Mouse (Mus musculus) embryonic facial prominence, embryonic 11.5 days (tissue): ENCODE measurements at regions not wholly inside any gene's neighbourhood (a gene's known extent, or its start where the extent isn't known, plus 50 kb on each side); places are given as distances from the start of the nearest gene placed in this dataset.
"Not testable (repeated sequence)": the region's sequence is repeated elsewhere in the genome, so short reads cannot be mapped to it uniquely, and the experiment has no call there.

Source experiments
- ATAC-seq: fragments of 200-750 bp; cut with Nextera tagmentation; replicated peaks from 2 replicates; pipeline ENCODE4 v1.8.0; 2017; ENCODE audit warnings: low read depth; ENCODE audit not compliant: insufficient number of reproducible peaks, low FRiP score, low TSS enrichment
- DNase-seq: peaks from one replicate; pipeline ENCODE4 v3.0.0-alpha.2; 2015; ENCODE audit warnings: low spot score
- H3K27ac ChIP-seq: fragments of 300-500 bp; sonication (generic); replicated peaks from 2 replicates; pipeline ENCODE4 v1.5.1; 2014; ENCODE audit warnings: mild to moderate bottlenecking, low read depth, low read length, control low read depth
- H3K27me3 ChIP-seq: fragments of 300-500 bp; sonication (generic); 2 replicates; pipeline ENCODE4 v1.6.1; 2014; ENCODE audit warnings: mild to moderate bottlenecking, low read length, moderate library complexity, mixed read lengths; ENCODE audit not compliant: control insufficient read depth, insufficient read depth
- H3K36me3 ChIP-seq: fragments of 300-500 bp; sonication (generic); replicated peaks from 2 replicates; pipeline ENCODE4 v1.6.1; 2014; ENCODE audit warnings: low read depth, mild to moderate bottlenecking, low read length, moderate library complexity, mixed read lengths; ENCODE audit not compliant: control insufficient read depth, insufficient read depth
- H3K4me1 ChIP-seq: fragments of 300-500 bp; sonication (generic); 2 replicates; pipeline ENCODE4 v1.6.1; 2014; ENCODE audit warnings: low read length, mixed read lengths; ENCODE audit not compliant: control insufficient read depth, insufficient read depth
- H3K4me2 ChIP-seq: fragments of 300-500 bp; sonication (generic); 2 replicates; pipeline ENCODE4 v1.6.1; 2014; ENCODE audit warnings: low read depth, mild to moderate bottlenecking, control low read depth, low read length, moderate library complexity
- H3K4me3 ChIP-seq: fragments of 300-500 bp; sonication (generic); 2 replicates; pipeline ENCODE4 v1.5.1; 2014; ENCODE audit warnings: low read depth, low read length, control low read depth
- H3K9ac ChIP-seq: fragments of 300-500 bp; sonication (generic); replicated peaks from 2 replicates; pipeline ENCODE4 v1.6.1; 2014; ENCODE audit warnings: mild to moderate bottlenecking, control low read depth, low read length
- H3K9me3 ChIP-seq: fragments of 300-500 bp; sonication (generic); replicated peaks from 2 replicates; pipeline ENCODE4 v1.6.1; 2016; ENCODE audit warnings: mild to moderate bottlenecking, low read length, inconsistent platforms, mixed read lengths; ENCODE audit not compliant: control insufficient read depth
- WGBS: fragments of 180-500 bp; shearing (Covaris S2); extraction: QIAGEN DNeasy Blood & Tissue Kit; methylation state at CpG from one replicate; pipeline ENCODE4 v1.1.7; 2014; 5-methylcytosine and 5-hydroxymethylcytosine counted together

DNA sequence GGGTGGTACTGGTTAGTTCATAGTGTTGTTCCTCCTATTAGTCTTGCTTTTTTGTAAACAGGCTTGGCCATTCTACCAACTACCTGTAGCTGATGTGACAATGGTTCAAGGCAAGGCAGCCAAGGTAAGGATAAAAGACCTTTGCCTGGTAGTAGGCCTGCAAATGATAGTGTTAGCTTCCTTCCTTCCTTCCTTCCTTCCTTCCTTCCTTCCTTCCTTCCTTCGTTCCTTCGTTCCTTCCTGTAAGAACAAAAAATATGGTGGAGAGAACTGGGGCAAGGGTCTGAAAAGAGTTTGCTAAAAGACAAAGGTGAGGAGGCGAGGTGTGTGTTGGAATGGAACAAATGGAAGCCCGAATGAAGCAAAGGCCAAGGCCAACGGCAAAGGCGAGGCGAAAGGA lies 84.8 kb upstream of the Ezh2 start:
- H3K9ac ChIP-seq, H3K4me2 ChIP-seq, ATAC-seq, H3K9me3 ChIP-seq, H3K4me3 ChIP-seq, DNase-seq, H3K27ac ChIP-seq, H3K36me3 ChIP-seq, H3K4me1 ChIP-seq, H3K27me3 ChIP-seq: not testable (repeated sequence)
- 50% methylated on average over 2 of the region's 7 CpGs for WGBS

DNA sequence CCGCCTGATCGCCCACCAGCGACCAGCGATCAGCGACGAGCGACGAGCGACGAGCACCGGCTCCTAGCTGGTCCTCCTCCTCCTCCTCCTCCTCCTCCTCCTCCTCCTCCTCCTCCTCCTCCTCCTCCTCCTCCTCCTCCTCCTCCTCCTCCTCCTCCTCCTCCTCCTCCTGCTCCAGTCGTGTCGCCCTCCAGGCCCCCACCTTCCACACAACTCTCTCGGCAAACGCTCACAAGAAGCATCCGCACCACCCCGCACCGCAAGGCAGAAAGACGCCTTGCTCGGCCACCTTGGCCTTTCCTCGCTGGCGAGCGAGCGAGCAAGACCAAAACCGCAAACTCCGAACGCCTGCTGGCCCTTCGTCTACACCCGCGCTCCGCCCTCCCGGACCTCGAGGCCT lies 77.6 kb upstream of the Ezh2 start:
- ATAC-seq, H3K36me3 ChIP-seq, H3K4me3 ChIP-seq, H3K27ac ChIP-seq, H3K4me1 ChIP-seq, H3K27me3 ChIP-seq, H3K9me3 ChIP-seq, DNase-seq, H3K9ac ChIP-seq: not testable (repeated sequence)
- H3K4me2 ChIP-seq, result peak overlapping the region; percentile 21; the same call in 1 of the 2 replicates
- WGBS, result 26% methylated on average over 4 of the region's 33 CpGs

DNA sequence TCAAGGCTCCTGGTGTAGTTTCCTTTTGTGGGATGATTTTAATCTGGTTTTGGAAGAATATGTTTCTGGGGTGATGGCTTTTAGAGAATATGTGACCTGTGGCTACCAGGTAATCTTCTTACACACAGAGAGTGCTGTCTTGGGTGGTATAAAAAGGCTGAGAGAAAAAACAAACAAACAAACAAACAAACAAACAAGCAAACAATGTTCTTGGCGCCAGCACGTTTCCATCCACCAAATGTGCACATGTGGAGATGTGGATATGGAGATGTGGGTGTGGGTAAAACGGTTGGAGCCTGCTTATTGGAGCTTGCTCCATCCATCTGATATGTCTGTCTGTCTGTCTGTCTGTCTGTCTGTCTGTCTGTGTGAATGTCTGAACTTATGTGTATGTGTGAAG lies 57.7 kb upstream of the Ezh2 start:
- not testable (repeated sequence) for H3K9ac ChIP-seq, H3K36me3 ChIP-seq, H3K4me2 ChIP-seq, H3K4me3 ChIP-seq, H3K27me3 ChIP-seq, H3K27ac ChIP-seq, H3K4me1 ChIP-seq, ATAC-seq, DNase-seq, H3K9me3 ChIP-seq
- WGBS, result 62% methylated on average over 2 of the region's 3 CpGs

DNA sequence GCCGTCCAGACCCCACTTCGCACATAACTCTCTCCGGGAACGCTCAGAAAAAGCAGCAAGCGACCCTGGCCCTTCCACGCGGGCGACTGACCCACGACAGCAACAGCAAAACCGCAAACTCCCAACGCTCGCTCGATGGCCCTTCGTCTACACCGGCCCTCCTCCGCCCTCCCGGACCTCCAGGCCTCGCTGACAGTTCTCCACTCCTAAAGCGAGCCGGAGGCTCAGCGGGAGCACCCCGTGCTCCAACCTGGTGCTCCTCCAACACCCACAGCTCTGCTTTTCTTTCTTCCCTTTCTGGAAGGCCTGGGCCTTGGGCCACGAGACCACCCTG lies 56.2 kb upstream of the Ezh2 start:
- WGBS, result 2% methylated on average over 22 of the region's 23 CpGs
- not testable (repeated sequence) for H3K36me3 ChIP-seq, H3K27ac ChIP-seq, H3K4me1 ChIP-seq, H3K9me3 ChIP-seq, DNase-seq, H3K27me3 ChIP-seq
- Histone ChIP-seq H3K4me2 (peak overlapping the region; percentile 70), H3K9ac (peak overlapping the region; percentile 53), H3K4me3 (peak overlapping the region; percentile 57)
- ATAC-seq, result peak; percentile 40

DNA sequence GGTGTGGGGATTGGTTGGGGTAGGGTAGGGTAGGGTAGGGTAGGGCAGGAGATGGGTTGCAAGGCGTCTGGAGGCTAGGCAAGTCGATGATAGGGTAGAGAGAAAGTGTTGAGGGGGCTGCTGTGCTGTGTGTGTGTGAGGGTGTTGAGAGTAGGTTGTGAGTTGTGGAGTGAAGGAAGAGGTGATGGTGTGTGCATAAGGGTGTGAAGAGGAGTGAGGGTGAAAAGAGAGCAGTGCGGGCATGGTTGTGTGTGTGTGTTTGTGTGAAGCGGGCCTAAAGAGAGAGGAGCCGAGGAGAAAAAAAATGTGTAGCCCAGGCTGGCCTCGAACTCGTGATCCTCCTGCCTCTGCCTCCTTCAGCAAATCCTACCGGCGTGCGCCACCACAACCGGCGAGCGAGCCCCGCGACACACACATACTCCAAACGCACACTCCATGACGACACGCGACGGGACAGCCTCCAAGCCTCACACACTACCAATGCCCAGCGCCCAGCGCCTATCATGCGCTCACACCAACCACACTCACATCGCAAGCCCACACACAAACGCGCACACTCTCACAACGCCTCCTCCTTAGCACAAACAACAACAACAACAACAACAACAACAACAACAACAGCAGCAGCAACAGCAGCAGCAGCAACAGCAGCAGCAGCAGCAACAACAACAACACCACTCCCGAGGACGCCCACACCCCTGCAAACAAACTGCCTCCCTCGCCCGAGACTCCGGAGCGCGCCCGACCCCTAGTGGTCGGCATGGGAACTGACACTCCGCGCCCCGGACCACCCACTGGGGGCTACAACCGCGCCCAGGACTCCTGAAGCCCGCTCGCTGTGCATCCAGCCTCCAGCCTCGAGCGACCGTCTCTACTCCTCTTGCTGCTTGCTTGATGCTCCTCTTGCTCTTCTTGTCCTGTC lies 55.6 kb upstream of the Ezh2 start:
- no peaks in the 10 kb centered on the region for H3K36me3 ChIP-seq
- peak overlapping the region; percentile 70 for H3K4me2 ChIP-seq
- H3K9ac ChIP-seq, result peak overlapping the region; percentile 53
- H3K9me3 ChIP-seq, result no peaks in the 10 kb centered on the region
- 3% methylated on average over 46 of the region's 46 CpGs for WGBS
- peak overlapping the region; percentile 57 for H3K4me3 ChIP-seq
- peak; percentile 87 for DNase-seq
- no peak overlapping the region for H3K27ac ChIP-seq
- peak; percentile 98 for ATAC-seq
- no peaks in the 10 kb centered on the region for H3K4me1 ChIP-seq
- no peaks in the 10 kb centered on the region for H3K27me3 ChIP-seq

DNA sequence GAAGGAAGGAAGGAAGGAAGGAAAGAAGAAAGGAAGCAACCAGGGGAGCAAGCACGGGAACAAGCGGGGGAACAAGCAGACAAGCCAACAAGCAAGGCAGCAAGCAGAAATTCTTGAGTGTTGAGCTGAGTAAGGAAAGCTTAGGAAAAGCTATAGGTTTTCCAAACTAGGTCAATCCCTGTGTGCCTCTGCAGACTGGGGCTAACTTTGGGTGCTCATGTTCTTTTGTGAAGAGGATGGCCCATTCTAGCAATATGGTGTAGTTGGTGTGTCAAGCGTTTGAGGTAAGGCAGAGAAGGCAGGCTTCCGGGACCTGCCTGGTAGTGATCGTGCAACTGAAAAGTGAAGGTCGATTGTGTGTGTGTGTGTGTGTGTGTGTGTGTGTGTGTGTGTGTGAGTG lies 54.8 kb upstream of the Ezh2 start:
- WGBS, result 83% methylated on average over 6 of the region's 6 CpGs
- Histone ChIP-seq H3K4me2 (no peak overlapping the region), H3K36me3 (no peaks in the 10 kb centered on the region), H3K9me3 (no peaks in the 10 kb centered on the region), H3K4me3 (no peak overlapping the region), H3K9ac (no peak overlapping the region), H3K27ac (no peak overlapping the region), H3K4me1 (no peaks in the 10 kb centered on the region), H3K27me3 (no peaks in the 10 kb centered on the region)
- DNase-seq (no peak), ATAC-seq (no peak)

DNA sequence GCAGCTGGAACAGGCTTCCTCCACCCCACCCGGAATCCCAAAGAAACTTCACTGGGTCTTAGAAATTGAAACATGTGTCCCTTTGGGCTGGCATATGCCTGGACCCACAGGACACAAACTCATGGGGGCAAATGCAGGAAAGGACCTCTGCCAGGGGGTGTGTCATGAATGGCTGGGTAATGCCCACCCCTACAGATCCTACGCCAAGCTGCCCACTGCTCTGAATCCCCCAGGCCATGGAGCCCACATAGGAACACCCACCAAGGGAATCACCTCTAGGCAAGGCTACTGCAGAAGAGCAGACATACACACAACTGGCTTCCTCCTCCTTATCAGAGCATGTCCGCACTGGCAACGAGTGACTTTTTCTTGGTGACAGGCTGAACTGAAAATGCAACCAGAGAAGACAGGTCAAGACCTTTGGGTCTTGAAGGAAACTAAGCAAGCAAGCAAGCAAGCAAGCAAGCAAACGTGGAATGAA lies 54.4 kb upstream of the Ezh2 start:
- ATAC-seq, result no peak
- Histone ChIP-seq H3K27ac (no peak overlapping the region), H3K27me3 (no peaks in the 10 kb centered on the region), H3K9me3 (no peaks in the 10 kb centered on the region), H3K4me2 (no peak overlapping the region), H3K36me3 (no peaks in the 10 kb centered on the region), H3K4me1 (no peaks in the 10 kb centered on the region), H3K9ac (no peak overlapping the region), H3K4me3 (no peak overlapping the region)
- WGBS, result 74% methylated on average over 5 of the region's 5 CpGs
- no peak for DNase-seq

DNA sequence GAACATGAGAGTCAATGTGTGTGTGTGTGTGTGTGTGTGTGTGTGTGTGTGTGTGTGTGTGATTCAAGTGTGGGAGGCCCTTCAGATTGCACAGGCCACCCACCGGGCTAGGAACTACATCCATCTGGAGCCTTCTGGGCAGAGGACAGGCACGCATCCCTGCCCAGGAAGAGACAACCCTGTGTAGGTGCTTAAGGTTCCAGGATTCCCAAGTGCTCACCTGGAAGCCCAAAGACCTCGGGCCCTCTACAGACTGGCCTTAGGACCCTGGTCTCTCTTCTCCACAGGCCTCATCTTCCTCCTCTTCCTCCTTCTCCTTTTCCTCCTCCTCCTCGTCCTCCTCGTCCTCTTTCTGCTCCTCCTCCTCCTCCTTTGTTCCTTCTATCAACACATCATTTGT lies 53.8 kb upstream of the Ezh2 start:
- H3K4me3 ChIP-seq, result no peak overlapping the region
- no peak overlapping the region for H3K9ac ChIP-seq
- no peaks in the 10 kb centered on the region for H3K27me3 ChIP-seq
- no peaks in the 10 kb centered on the region for H3K36me3 ChIP-seq
- no peak overlapping the region for H3K4me2 ChIP-seq
- H3K27ac ChIP-seq, result no peak overlapping the region
- H3K4me1 ChIP-seq, result no peaks in the 10 kb centered on the region
- no peaks in the 10 kb centered on the region for H3K9me3 ChIP-seq
- 86% methylated on average over 5 of the region's 5 CpGs for WGBS
- no peak for ATAC-seq
- DNase-seq, result no peak
